Mouse (Mus musculus): Measurements from ENCODE around the gene Crocc. TPM values are rescaled to one million over a fixed set of nuclear protein-coding genes. Genes with fewer than 3 reads are reported as not detected.

Crocc gene
- total RNA-seq (2023): 15.3 to 20.1 TPM (median 17.6 TPM) in 4 replicates

DNA sequence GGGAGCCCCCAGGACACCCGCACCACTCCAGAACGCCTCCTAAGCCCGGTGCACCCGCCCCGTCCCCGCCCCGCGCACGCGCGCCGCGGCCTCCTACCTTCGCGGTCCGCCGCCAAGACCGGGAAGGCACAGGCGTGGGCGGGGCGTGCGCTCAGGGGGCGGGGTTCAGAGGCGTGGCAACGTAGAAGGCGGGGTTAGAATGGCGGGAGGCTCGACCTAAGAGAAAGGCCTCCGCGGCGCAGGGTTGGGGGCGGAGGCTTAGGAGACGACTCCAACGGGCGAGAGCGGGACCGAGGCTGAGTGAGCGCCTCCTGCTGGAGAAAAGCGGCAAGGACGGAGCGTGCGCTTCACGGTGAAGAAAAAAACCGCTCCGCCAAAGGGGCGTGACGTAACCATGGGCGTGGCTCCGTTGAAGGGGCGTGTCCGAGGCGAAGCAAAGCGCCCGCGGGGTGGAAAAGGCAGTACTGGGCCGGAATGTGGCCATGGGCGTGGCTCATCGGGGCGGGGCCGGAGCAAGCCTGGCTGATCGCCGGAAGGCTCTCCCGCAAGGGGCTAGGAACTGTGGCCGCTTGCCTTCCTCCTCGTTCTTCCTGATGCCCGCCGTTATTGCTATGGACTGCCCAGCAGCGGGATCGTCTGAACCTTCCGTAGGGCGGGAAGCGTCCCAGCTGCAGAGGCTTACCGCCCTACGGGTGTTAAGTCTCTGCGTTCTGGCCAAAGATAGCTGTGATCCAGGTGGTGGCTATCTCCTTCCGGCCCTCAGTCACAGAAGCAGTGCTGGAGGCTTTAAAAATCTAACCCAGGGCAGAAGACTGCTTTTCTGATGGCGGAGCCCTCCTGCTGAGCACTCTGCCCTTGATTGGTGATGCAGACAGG is at the start of gene Crocc:
Gene Crocc (minus strand): TSS at position 125 of the 876 bp plus-strand sequence.

GRCm38 (mm10) chr4:141088033-141088432 is 27.7 kb upstream of the Crocc start, which contains the start of gene Spata21:
Gene Spata21 (plus strand): TSS chr4:141088333.

GRCm38 (mm10) chr4:141077681-141078509 is 17.5 kb upstream of the Crocc start, which contains the start of gene Necap2:
Gene Necap2 (minus strand): TSS chr4:141078357.

GRCm38 (mm10) chr4:141010118-141010517 is 50.2 kb downstream of the Crocc start, which contains the start of gene Mfap2:
Gene Mfap2 (plus strand): TSS chr4:141010418.

GRCm38 (mm10) chr4:140986711-140987395 is 73.5 kb downstream of the Crocc start, which contains the start of gene Atp13a2:
Gene Atp13a2 (plus strand): TSS chr4:140986873.

Other genes with a start within 250 kb of the Crocc start
- gene Padi3, start 249.9 kb downstream of the Crocc start, total RNA-seq (2023): 0.19 TPM in 1 of 4 replicates, not detected in the others
- 0.49 TPM in 1 of 4 replicates, not detected in the others for gene Padi1, start 214.8 kb downstream of the Crocc start, total RNA-seq (2023)
- 11.0 to 13.6 TPM (median 12.8 TPM) in 4 replicates for gene Padi2, start 154.2 kb downstream of the Crocc start, total RNA-seq (2023)
- 67.8 to 81.4 TPM (median 75.4 TPM) in 4 replicates for gene Sdhb, start 99.3 kb downstream of the Crocc start, total RNA-seq (2023)
- 83.0 to 109 TPM (median 90.1 TPM) in 4 replicates for gene Atp13a2, start 73.7 kb downstream of the Crocc start, total RNA-seq (2023)
- gene Mfap2, start 50.1 kb downstream of the Crocc start, total RNA-seq (2023): not detected in 4 replicates
- 81.7 to 93.6 TPM (median 85.9 TPM) in 4 replicates for gene Necap2, start 17.8 kb upstream of the Crocc start, total RNA-seq (2023)
- gene Spata21, start 27.8 kb upstream of the Crocc start, total RNA-seq (2023): not detected in 4 replicates
- 120 to 160 TPM (median 140 TPM) in 4 replicates for gene Szrd1, start 79.2 kb upstream of the Crocc start, total RNA-seq (2023)
- gene Fbxo42, start 87.4 kb upstream of the Crocc start, total RNA-seq (2023): 18.1 to 25.2 TPM (median 20.6 TPM) in 4 replicates
- gene Rsg1, start 153.4 kb upstream of the Crocc start, total RNA-seq (2023): 1.2 to 2.9 TPM (median 1.7 TPM) in 4 replicates
- gene Arhgef19, start 178.9 kb upstream of the Crocc start, total RNA-seq (2023): not detected in 4 replicates
- gene Epha2, start 240.7 kb upstream of the Crocc start, total RNA-seq (2023): 19.0 to 27.4 TPM (median 25.1 TPM) in 4 replicates

All from B cell, adult 62 days (primary cell).